Mouse (Mus musculus) G1E (cell line): ENCODE measurements around the gene Sdccag8. TPM values are rescaled to one million over a fixed set of nuclear protein-coding genes. Genes with fewer than 3 reads are reported as not detected.

Experiments used
- ATAC-seq: 2 replicates; pipeline ENCODE4 v1.8.0; 2016; ENCODE audit warnings: mild to moderate bottlenecking; ENCODE audit not compliant: insufficient number of reproducible peaks, poor library complexity, low FRiP score, severe bottlenecking; ENCODE audit errors: extremely low read depth
- DNase-seq: peaks from one replicate; pipeline ENCODE4 v3.0.0; 2012; ENCODE audit warnings: low spot score
- H3K27me3 ChIP-seq: 2 replicates; pipeline ENCODE4 v1.6.1; 2012; ENCODE audit warnings: mild to moderate bottlenecking, low read length, inconsistent platforms; ENCODE audit not compliant: insufficient read depth
- H3K36me3 ChIP-seq: replicated peaks from 2 replicates; pipeline ENCODE3; 2012; ENCODE audit warnings: mild to moderate bottlenecking, inconsistent platforms
- H3K4me1 ChIP-seq: 2 replicates; pipeline ENCODE4 v1.6.1; 2012; ENCODE audit warnings: low read depth, low read length, inconsistent platforms, mixed read lengths; ENCODE audit not compliant: insufficient read depth
- H3K4me3 ChIP-seq: 2 replicates; pipeline ENCODE4 v1.5.1; 2012; ENCODE audit warnings: low read depth, mild to moderate bottlenecking, inconsistent platforms, low read length, moderate library complexity, mixed read lengths
- H3K9me3 ChIP-seq: replicated peaks from 2 replicates; pipeline ENCODE4 v1.6.1; 2012; ENCODE audit warnings: inconsistent platforms
- CTCF ChIP-seq: IDR thresholded peaks from 2 replicates; pipeline ENCODE4 v1.5.1; 2012; ENCODE audit warnings: low read depth, low read length, inconsistent platforms, mixed read lengths
- GATA1 ChIP-seq: IDR thresholded peaks from 2 replicates; pipeline ENCODE4 v1.6.1; 2012; ENCODE audit warnings: borderline replicate concordance, low read length, inconsistent platforms, mixed read lengths
- GATA2 ChIP-seq: IDR thresholded peaks from 2 replicates; pipeline ENCODE4 v1.6.1; 2012; ENCODE audit warnings: low read depth, low read length, inconsistent platforms, borderline replicate concordance
- POLR2AphosphoS5 ChIP-seq: IDR thresholded peaks from 2 replicates; pipeline ENCODE4 v1.6.1; 2012; ENCODE audit warnings: low read depth, low read length, inconsistent platforms; ENCODE audit not compliant: insufficient replicate concordance
- TAL1 ChIP-seq: conservative IDR thresholded peaks from 2 replicates; pipeline ENCODE4 v1.6.1; 2012; ENCODE audit warnings: low read depth, low read length, inconsistent platforms, mixed read lengths
- polyA plus RNA-seq: library from polyadenylated mRNA; stranded (reverse); fragments of >175 nt; gene quantifications from 2 replicates; pipeline ENCODE4 v1.2.3, GENCODE M21; 2012
- total RNA-seq, 2 experiments: library from RNA; stranded (forward) in 1 of 2; stranded (reverse) in 1 of 2; fragments of 200-1000 nt in 1 of 2; fragments of >200 nt in 1 of 2; fragmentation: Nextera tagmentation in 1 of 2; gene quantifications; 2 replicates each; pipeline ENCODE4 v1.2.3; 2014 to 2017

The Sdccag8 gene
- total and polyA plus RNA-seq, 3 experiments: 2.2 to 19.9 (median 11.9) TPM

DNA sequence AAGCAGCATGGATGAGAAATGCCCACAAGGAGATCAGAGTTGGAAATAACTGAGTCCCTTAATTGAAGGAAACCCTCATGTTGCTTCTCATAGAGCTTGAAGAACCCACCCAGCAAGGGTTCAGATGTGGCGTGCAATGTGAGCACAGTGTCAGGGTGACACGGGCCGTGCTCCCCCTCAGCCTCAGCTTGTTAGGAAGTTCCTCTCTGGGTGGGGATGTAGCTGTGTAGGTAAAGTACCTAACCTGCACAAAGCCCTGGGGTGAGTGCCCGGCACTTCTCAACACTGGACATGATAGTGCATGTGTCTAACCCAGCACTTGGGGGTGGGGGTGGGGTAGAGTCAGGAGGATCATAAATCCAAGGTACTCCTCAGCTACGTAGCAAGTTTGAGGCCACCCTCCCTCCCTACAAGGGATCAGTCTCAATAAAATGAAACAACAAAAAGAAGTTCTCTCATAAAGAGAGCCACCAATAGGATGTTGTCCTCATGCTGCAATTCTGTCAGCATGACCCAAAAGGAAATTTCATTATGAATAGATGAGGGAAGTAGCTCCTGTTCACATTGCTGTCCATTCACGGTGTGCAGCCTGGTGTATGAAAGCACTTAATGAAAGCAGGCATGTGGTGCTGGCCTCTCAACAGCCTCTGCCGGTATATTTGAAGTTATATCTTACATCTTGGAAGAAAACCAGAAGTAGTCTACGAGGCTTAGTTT, 130.2 kb downstream of the Sdccag8 start:
- Histone ChIP-seq H3K9me3 (no peaks in the 10 kb centered on the region), H3K27me3 (no peaks in the 10 kb centered on the region), H3K4me3 (no peak overlapping the region), H3K4me1 (no peaks in the 10 kb centered on the region), H3K36me3 (peaks cover 12% of the 10 kb centered on the region)
- no peak for ATAC-seq
- no peak for DNase-seq
- TF ChIP-seq CTCF: no peak
- TF ChIP-seq GATA1: no peak
- TF ChIP-seq TAL1: no peak
- no peak for TF ChIP-seq POLR2AphosphoS5
- no peak for TF ChIP-seq GATA2

DNA sequence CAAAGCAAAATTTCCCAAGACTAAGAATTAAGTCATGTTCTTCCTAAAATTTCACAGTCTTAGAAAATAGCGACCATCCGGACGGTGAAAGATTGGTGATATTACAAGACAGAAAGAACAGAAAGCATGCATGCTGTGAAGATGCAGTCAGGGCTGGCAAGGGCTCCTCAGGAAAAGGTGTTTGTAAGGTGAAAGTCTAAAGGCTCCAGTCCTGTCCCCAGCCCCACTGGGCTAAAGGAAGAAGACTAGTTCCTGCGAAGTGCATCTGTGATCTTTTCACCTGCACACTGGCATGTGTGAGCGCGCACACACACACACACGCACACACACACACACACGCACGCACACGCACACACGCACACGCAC, 130.7 kb downstream of the Sdccag8 start:
- TF ChIP-seq GATA2 (no peak), TAL1 (no peak), POLR2AphosphoS5 (no peak), CTCF (no peak), GATA1 (no peak)
- Histone ChIP-seq H3K36me3 (peaks cover 12% of the 10 kb centered on the region), H3K9me3 (no peaks in the 10 kb centered on the region), H3K27me3 (no peaks in the 10 kb centered on the region), H3K4me3 (no peak overlapping the region), H3K4me1 (no peaks in the 10 kb centered on the region)
- no peak for ATAC-seq
- no peak for DNase-seq

DNA sequence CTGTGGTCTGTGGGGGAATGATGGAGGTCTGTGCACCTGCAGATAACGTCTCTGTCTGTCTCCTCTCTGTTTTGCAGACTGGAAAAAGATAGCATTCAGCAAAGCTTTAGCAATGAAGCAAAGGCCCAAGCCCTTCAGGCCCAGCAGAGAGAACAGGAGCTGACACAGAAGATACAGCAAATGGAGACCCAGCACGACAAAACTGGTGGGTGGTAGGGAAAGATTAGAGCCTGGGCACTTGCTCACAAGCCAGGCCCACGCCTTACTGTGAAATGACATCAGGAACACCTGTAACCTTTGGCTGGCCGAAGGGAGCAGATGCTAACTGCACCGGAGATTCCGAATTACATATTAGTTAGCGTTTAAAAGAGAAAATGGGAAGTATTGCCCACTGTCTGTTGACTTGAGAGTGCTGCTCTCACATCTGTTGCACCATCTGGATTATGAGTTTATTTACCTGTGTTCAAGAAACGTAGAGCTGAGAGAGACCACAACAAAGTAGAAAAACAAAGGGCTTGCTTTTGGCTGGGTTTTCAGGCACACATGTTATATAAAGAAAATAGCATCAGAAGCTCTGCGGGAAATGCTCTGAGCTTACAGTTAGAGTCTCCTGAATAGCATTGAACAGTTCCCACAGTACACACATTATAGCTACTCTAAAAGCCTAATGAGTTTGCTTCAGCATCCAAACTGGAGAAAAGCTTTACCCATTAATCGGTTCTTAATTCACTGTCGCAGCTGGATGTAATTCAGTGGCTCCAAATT, 131.8 kb downstream of the Sdccag8 start:
- TF ChIP-seq POLR2AphosphoS5 (no peak), TAL1 (no peak)
- DNase-seq: no peak

DNA sequence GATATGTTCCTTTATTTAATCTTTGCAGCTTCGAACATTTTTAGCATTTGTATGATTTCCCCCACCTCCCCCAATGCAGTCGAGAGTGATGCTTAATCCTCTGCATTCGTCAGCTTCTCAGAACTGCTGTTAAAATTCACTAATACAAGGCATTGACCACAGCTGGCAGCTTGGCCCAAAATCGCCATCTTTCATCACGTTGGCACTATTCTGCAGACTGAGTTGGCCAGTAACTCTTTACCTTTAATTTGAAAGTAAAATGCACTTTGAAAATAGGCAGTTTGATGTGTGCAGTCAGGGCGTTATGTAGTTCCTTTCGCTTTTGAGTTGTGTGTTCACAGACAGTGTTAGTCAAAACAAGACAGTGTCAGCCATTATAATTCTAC, 132.3 kb downstream of the Sdccag8 start:
- ATAC-seq (no peak), DNase-seq (no peak)
- TF ChIP-seq GATA2 (no peak), CTCF (no peak), POLR2AphosphoS5 (no peak), TAL1 (no peak), GATA1 (no peak)
- Histone ChIP-seq H3K4me3 (no peak overlapping the region), H3K36me3 (peaks cover 14% of the 10 kb centered on the region), H3K4me1 (no peaks in the 10 kb centered on the region), H3K9me3 (no peaks in the 10 kb centered on the region), H3K27me3 (no peaks in the 10 kb centered on the region)

More for the DNA sequence above, 131.8 kb downstream of the Sdccag8 start:
- no peaks in the 10 kb centered on the region for H3K27me3 ChIP-seq
- no peaks in the 10 kb centered on the region for H3K9me3 ChIP-seq
- peaks cover 12% of the 10 kb centered on the region for H3K36me3 ChIP-seq
- H3K4me1 ChIP-seq: no peaks in the 10 kb centered on the region
- no peak overlapping the region for H3K4me3 ChIP-seq
- ATAC-seq: no peak

DNA sequence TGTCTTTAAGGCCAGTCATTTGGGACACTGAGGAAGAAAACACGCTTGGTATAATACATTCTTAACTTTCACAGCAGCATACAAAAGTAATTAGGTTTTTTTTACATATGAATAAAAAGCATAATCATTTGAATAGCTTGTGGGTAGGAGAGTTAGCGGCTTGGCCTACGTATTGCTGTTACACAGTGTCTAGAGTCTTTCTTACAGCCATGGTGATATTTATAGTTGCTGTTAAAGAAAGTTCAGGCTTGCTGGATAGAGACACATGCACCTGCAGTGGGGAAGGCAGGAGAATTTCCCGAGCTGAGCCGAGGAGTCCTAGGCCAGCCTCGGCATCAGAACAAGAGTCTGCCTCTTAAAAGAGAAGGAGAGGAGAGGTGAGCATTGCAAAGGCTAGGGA, 134.4 kb downstream of the Sdccag8 start:
- no peak overlapping the region for H3K4me3 ChIP-seq
- no peaks in the 10 kb centered on the region for H3K27me3 ChIP-seq
- TF ChIP-seq POLR2AphosphoS5 (no peak), GATA1 (no peak), CTCF (no peak), TAL1 (no peak), GATA2 (no peak)
- no peaks in the 10 kb centered on the region for H3K4me1 ChIP-seq
- no peaks in the 10 kb centered on the region for H3K9me3 ChIP-seq
- no peak for DNase-seq
- peaks cover 15% of the 10 kb centered on the region for H3K36me3 ChIP-seq
- no peak for ATAC-seq

DNA sequence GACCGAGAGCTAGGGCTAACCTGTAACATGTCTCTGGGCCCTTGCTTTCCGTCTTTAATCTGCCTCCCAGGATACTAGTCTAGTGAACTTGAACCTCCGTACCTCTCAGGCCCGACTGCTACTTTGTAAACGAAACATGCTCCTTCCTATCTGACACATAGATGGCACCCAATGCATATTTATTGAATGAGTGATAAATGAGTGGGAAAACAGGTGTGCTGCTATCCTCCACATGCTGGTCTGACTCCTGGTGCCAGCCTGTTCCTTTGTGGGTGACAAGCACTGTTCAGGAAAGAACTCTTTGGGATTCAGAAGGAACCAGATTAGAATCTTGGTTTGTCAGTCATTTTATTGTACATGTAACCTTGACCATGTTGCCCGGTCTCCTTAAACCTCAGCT, 134.9 kb downstream of the Sdccag8 start:
- no peak for DNase-seq
- no peaks in the 10 kb centered on the region for H3K9me3 ChIP-seq
- H3K27me3 ChIP-seq: no peaks in the 10 kb centered on the region
- TF ChIP-seq TAL1 (no peak), POLR2AphosphoS5 (no peak)
- ATAC-seq: no peak
- no peak overlapping the region for H3K4me3 ChIP-seq
- no peaks in the 10 kb centered on the region for H3K4me1 ChIP-seq
- H3K36me3 ChIP-seq: peaks cover 15% of the 10 kb centered on the region
